Mouse (Mus musculus): ENCODE measurements around the gene Hcn3.

DNA sequence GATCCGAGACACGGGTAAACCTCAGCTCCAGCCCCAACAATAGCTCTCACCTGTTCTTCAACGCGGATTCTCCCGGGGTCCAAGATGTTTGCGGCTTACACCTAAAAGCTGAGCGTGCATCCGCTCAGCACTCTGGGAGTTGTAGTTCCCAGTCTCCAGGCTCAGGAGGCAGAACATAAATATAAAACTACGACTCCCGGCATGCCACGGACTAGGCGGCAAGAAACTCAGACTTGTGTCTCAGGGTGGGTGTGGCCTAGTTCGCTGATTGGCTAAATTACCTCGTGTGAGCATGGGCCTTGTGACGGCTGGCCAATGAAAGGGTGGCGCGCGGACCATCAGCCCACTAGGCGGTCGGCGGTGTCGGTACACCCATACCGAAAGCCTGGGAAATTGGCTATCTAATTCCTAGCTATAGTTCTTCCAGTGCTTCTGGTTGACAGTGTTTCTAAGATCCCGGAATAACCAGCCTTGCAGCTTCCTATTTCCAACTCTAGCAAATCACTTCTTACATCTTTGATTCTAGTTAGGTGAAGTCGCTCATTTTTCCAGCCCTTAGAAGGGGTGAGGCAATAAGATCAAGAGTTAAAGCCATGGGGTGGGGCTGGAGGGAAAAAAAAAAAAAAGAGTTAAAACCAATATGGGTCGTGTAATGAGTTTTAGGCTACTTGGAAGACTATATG lies 58.0 kb downstream of the Hcn3 start, which contains the start of gene Fdps:
- TF ChIP-seq ZNF384 (IDR thresholded peaks at IDR 0.05; ENCODE audit: low read depth, low read length) (peak; percentile 81), CHD2 (IDR thresholded peaks at IDR 0.05; ENCODE audit: low read depth, low read length) (no peak), HCFC1 (IDR thresholded peaks at IDR 0.05; ENCODE audit: borderline replicate concordance, insufficient read depth, low read length) (peak; percentile 100), MAFK (IDR thresholded peaks at IDR 0.05; ENCODE audit: insufficient read depth, low read depth, low read length) (peak; percentile 96)
